Mouse (Mus musculus): ENCODE measurements around the gene Slc39a9.

- TF ChIP-seq CTCF (IDR thresholded peaks at IDR 0.05; ENCODE audit: low read depth) (no peak), EP300 (IDR thresholded peaks at IDR 0.05; ENCODE audit: low read depth) (no peak)
Measured at GRCm38 (mm10) chr12:80693700-80694099, 50.0 kb downstream of the Slc39a9 start.
